Mouse (Mus musculus) midbrain, embryonic 15.5 days (tissue): ENCODE data around the gene Slc44a1. TPM values are rescaled to one million over a fixed set of nuclear protein-coding genes. Genes with fewer than 3 reads are reported as not detected.

Experiments
- ATAC-seq: fragments of 200-750 bp; cut with Nextera tagmentation; replicated peaks from 2 replicates; pipeline ENCODE4 v1.8.0; 2017; ENCODE audit warnings: moderate TSS enrichment
- H3K27ac ChIP-seq: fragments of 300-500 bp; sonication (generic); 2 replicates; pipeline ENCODE4 v1.5.1; 2015; ENCODE audit warnings: mild to moderate bottlenecking, inconsistent platforms
- H3K27me3 ChIP-seq: fragments of 300-500 bp; sonication (generic); replicated peaks from 2 replicates; pipeline ENCODE4 v1.6.1; 2015; ENCODE audit warnings: inconsistent platforms
- H3K36me3 ChIP-seq: fragments of 300-500 bp; sonication (generic); replicated peaks from 2 replicates; pipeline ENCODE4 v1.6.1; 2015; ENCODE audit warnings: inconsistent platforms
- H3K4me1 ChIP-seq: fragments of 300-500 bp; sonication (generic); 2 replicates; pipeline ENCODE4 v1.6.1; 2015; ENCODE audit warnings: inconsistent platforms
- H3K4me2 ChIP-seq: fragments of 300-500 bp; sonication (generic); 2 replicates; pipeline ENCODE4 v1.6.1; 2015; ENCODE audit warnings: inconsistent platforms, mild to moderate bottlenecking, moderate library complexity
- H3K4me3 ChIP-seq: fragments of 300-500 bp; sonication (generic); 2 replicates; pipeline ENCODE4 v1.5.1; 2015; ENCODE audit warnings: mild to moderate bottlenecking, inconsistent platforms
- H3K9ac ChIP-seq: fragments of 300-500 bp; sonication (generic); 2 replicates; pipeline ENCODE4 v1.6.1; 2015; ENCODE audit warnings: mild to moderate bottlenecking, inconsistent platforms
- H3K9me3 ChIP-seq: fragments of 300-500 bp; sonication (generic); 2 replicates; pipeline ENCODE4 v1.6.1; 2016; ENCODE audit warnings: inconsistent platforms
- WGBS: fragments of 180-500 bp; shearing (Covaris S2); methylation state at CpG from one replicate; pipeline ENCODE4 v1.1.7; 2015; ENCODE audit warnings: mixed read lengths; 5-methylcytosine and 5-hydroxymethylcytosine counted together
- polyA plus RNA-seq: library from polyadenylated mRNA; unstranded; fragments of >200 nt; fragmentation: Nextera tagmentation; extraction: Ambion mirVana; gene quantifications from 2 replicates; pipeline ENCODE4 v1.2.1, GENCODE M21; 2015

Gene Slc44a1
- polyA plus RNA-seq, 1 experiment from 2014 or later: 10.6 TPM

- no peak overlapping the region for H3K4me3 ChIP-seq
- H3K9me3 ChIP-seq: no peaks in the 10 kb centered on the region
- no peak for ATAC-seq
- H3K36me3 ChIP-seq: no peaks in the 10 kb centered on the region
- WGBS: 90% methylated on average over 1 of the region's 1 CpGs
- no peak overlapping the region for H3K4me2 ChIP-seq
- no peak overlapping the region for H3K27ac ChIP-seq
- no peaks in the 10 kb centered on the region for H3K27me3 ChIP-seq
- no peak overlapping the region for H3K9ac ChIP-seq
- H3K4me1 ChIP-seq: peaks cover 5% of the 10 kb centered on the region; the same call in 1 of the 2 replicates
Observed at GRCm38 (mm10) chr4:53525994-53526393, 85.8 kb downstream of the Slc44a1 start.

- Histone ChIP-seq H3K4me1 (peaks cover 5% of the 10 kb centered on the region; the same call in 1 of the 2 replicates), H3K4me2 (no peak overlapping the region), H3K27ac (no peak overlapping the region), H3K9me3 (no peaks in the 10 kb centered on the region), H3K9ac (no peak overlapping the region), H3K4me3 (no peak overlapping the region), H3K27me3 (no peaks in the 10 kb centered on the region), H3K36me3 (no peaks in the 10 kb centered on the region)
- ATAC-seq: no peak
- 38% methylated on average over 2 of the region's 2 CpGs for WGBS
Observed at GRCm38 (mm10) chr4:53526446-53526845, 86.2 kb downstream of the Slc44a1 start.

GRCm38 (mm10) chr4:53535795-53536194, 95.6 kb downstream of the Slc44a1 start:
- 92% methylated on average over 12 of the region's 12 CpGs for WGBS
- no peak for ATAC-seq
- H3K27ac ChIP-seq: no peak overlapping the region

GRCm38 (mm10) chr4:53537101-53537500, 96.9 kb downstream of the Slc44a1 start:
- Histone ChIP-seq H3K36me3 (no peaks in the 10 kb centered on the region), H3K9ac (no peak overlapping the region), H3K4me3 (no peak overlapping the region), H3K27me3 (no peaks in the 10 kb centered on the region), H3K4me1 (no peaks in the 10 kb centered on the region), H3K27ac (no peak overlapping the region), H3K9me3 (no peaks in the 10 kb centered on the region), H3K4me2 (no peak overlapping the region)
- ATAC-seq: no peak

More at GRCm38 (mm10) chr4:53535795-53536194, 95.6 kb downstream of the Slc44a1 start:
- no peak overlapping the region for H3K9ac ChIP-seq
- H3K4me3 ChIP-seq: no peak overlapping the region
- H3K36me3 ChIP-seq: no peaks in the 10 kb centered on the region
- H3K4me1 ChIP-seq: no peaks in the 10 kb centered on the region
- no peak overlapping the region for H3K4me2 ChIP-seq
- no peaks in the 10 kb centered on the region for H3K27me3 ChIP-seq
- H3K9me3 ChIP-seq: no peaks in the 10 kb centered on the region

GRCm38 (mm10) chr4:53537539-53537938, 97.3 kb downstream of the Slc44a1 start:
- H3K4me1 ChIP-seq: no peaks in the 10 kb centered on the region
- H3K4me2 ChIP-seq: no peak overlapping the region
- H3K27me3 ChIP-seq: no peaks in the 10 kb centered on the region
- no peak for ATAC-seq
- WGBS: 81% methylated on average over 2 of the region's 2 CpGs
- H3K9ac ChIP-seq: no peak overlapping the region
- no peak overlapping the region for H3K4me3 ChIP-seq
- no peak overlapping the region for H3K27ac ChIP-seq
- no peaks in the 10 kb centered on the region for H3K9me3 ChIP-seq
- H3K36me3 ChIP-seq: no peaks in the 10 kb centered on the region

- H3K36me3 ChIP-seq: no peaks in the 10 kb centered on the region
- 79% methylated on average over 11 of the region's 11 CpGs for WGBS
- H3K4me1 ChIP-seq: no peaks in the 10 kb centered on the region
- H3K27ac ChIP-seq: no peak overlapping the region
- no peak overlapping the region for H3K4me2 ChIP-seq
- H3K9me3 ChIP-seq: no peaks in the 10 kb centered on the region
- ATAC-seq: no peak
- H3K9ac ChIP-seq: no peak overlapping the region
- no peak overlapping the region for H3K4me3 ChIP-seq
- H3K27me3 ChIP-seq: no peaks in the 10 kb centered on the region
Observed at GRCm38 (mm10) chr4:53538600-53538999, 98.4 kb downstream of the Slc44a1 start.

GRCm38 (mm10) chr4:53539929-53540328, 99.7 kb downstream of the Slc44a1 start:
- no peak overlapping the region for H3K4me3 ChIP-seq
- no peak overlapping the region for H3K9ac ChIP-seq
- WGBS: 95% methylated on average over 11 of the region's 11 CpGs
- H3K4me2 ChIP-seq: no peak overlapping the region
- H3K27ac ChIP-seq: no peak overlapping the region
- ATAC-seq: no peak
- peaks cover 6% of the 10 kb centered on the region; the same call in 1 of the 2 replicates for H3K36me3 ChIP-seq
- no peaks in the 10 kb centered on the region for H3K9me3 ChIP-seq
- H3K27me3 ChIP-seq: no peaks in the 10 kb centered on the region
- no peaks in the 10 kb centered on the region for H3K4me1 ChIP-seq

GRCm38 (mm10) chr4:53543421-53543820, 103.2 kb downstream of the Slc44a1 start:
- H3K4me1 ChIP-seq: no peaks in the 10 kb centered on the region
- no peaks in the 10 kb centered on the region for H3K27me3 ChIP-seq
- no peak overlapping the region for H3K27ac ChIP-seq
- no peak overlapping the region for H3K4me2 ChIP-seq
- no peak for ATAC-seq
- 90% methylated on average over 8 of the region's 8 CpGs for WGBS
- peaks cover 17% of the 10 kb centered on the region; the same call in 1 of the 2 replicates for H3K36me3 ChIP-seq
- H3K9ac ChIP-seq: no peak overlapping the region
- H3K9me3 ChIP-seq: no peaks in the 10 kb centered on the region
- no peak overlapping the region for H3K4me3 ChIP-seq

- Histone ChIP-seq H3K4me1 (no peaks in the 10 kb centered on the region), H3K9me3 (no peaks in the 10 kb centered on the region), H3K9ac (no peak overlapping the region), H3K4me3 (no peak overlapping the region), H3K4me2 (no peak overlapping the region), H3K27ac (no peak overlapping the region), H3K27me3 (no peaks in the 10 kb centered on the region), H3K36me3 (peaks cover 17% of the 10 kb centered on the region; the same call in 1 of the 2 replicates)
- 86% methylated on average over 1 of the region's 1 CpGs for WGBS
- no peak for ATAC-seq
Observed at GRCm38 (mm10) chr4:53544889-53545288, 104.7 kb downstream of the Slc44a1 start.

- Histone ChIP-seq H3K27me3 (no peaks in the 10 kb centered on the region), H3K4me3 (no peak overlapping the region), H3K9ac (no peak overlapping the region), H3K4me2 (no peak overlapping the region), H3K36me3 (peaks cover 17% of the 10 kb centered on the region; the same call in 1 of the 2 replicates), H3K9me3 (no peaks in the 10 kb centered on the region), H3K27ac (no peak overlapping the region), H3K4me1 (no peaks in the 10 kb centered on the region)
- 97% methylated on average over 5 of the region's 5 CpGs for WGBS
- no peak for ATAC-seq
Observed at GRCm38 (mm10) chr4:53547381-53547780, 107.2 kb downstream of the Slc44a1 start.

GRCm38 (mm10) chr4:53549375-53549774, 109.2 kb downstream of the Slc44a1 start:
- Histone ChIP-seq H3K4me3 (no peak overlapping the region), H3K9ac (no peak overlapping the region), H3K27me3 (no peaks in the 10 kb centered on the region), H3K9me3 (no peaks in the 10 kb centered on the region), H3K36me3 (peaks cover 17% of the 10 kb centered on the region; the same call in 1 of the 2 replicates), H3K27ac (no peak overlapping the region), H3K4me1 (no peaks in the 10 kb centered on the region), H3K4me2 (no peak overlapping the region)
- ATAC-seq: no peak
- WGBS: 84% methylated on average over 4 of the region's 4 CpGs

GRCm38 (mm10) chr4:53564618-53565017, 124.4 kb downstream of the Slc44a1 start:
- 74% methylated on average over 5 of the region's 5 CpGs for WGBS
- Histone ChIP-seq H3K36me3 (0 out of 2 replicates have a peak, but pooled peaks cover 3% of the 10 kb centered on the region), H3K4me3 (no peak overlapping the region), H3K9ac (no peak overlapping the region), H3K27me3 (no peaks in the 10 kb centered on the region), H3K4me1 (no peaks in the 10 kb centered on the region), H3K9me3 (no peaks in the 10 kb centered on the region), H3K4me2 (no peak overlapping the region), H3K27ac (no peak overlapping the region)
- no peak for ATAC-seq

GRCm38 (mm10) chr4:53567065-53567464, 126.9 kb downstream of the Slc44a1 start:
- H3K9me3 ChIP-seq: no peaks in the 10 kb centered on the region
- no peaks in the 10 kb centered on the region for H3K4me1 ChIP-seq
- no peak for ATAC-seq
- no peak overlapping the region for H3K9ac ChIP-seq
- H3K27ac ChIP-seq: no peak overlapping the region
- no peak overlapping the region for H3K4me2 ChIP-seq
- no peak overlapping the region for H3K4me3 ChIP-seq
- H3K27me3 ChIP-seq: no peaks in the 10 kb centered on the region
- WGBS: 74% methylated on average over 1 of the region's 1 CpGs
- 0 out of 2 replicates have a peak, but pooled peaks cover 3% of the 10 kb centered on the region for H3K36me3 ChIP-seq
